Mouse (Mus musculus) stomach, embryonic 14.5 days (tissue): ENCODE measurements around the gene Ero1l. TPM values are rescaled to one million over a fixed set of nuclear protein-coding genes. Genes with fewer than 3 reads are reported as not detected.

Experiments
- ATAC-seq: fragments of 200-750 bp; cut with Nextera tagmentation; 2 replicates; pipeline ENCODE4 v1.8.0; 2017; ENCODE audit warnings: low read depth, moderate TSS enrichment; ENCODE audit not compliant: insufficient number of reproducible peaks, insufficient read depth, low FRiP score
- H3K27ac ChIP-seq: fragments of 300-500 bp; sonication (generic); 2 replicates; pipeline ENCODE4 v1.5.1; 2014; ENCODE audit warnings: mild to moderate bottlenecking, low read length, moderate library complexity, mixed read lengths
- H3K27me3 ChIP-seq: fragments of 300-500 bp; sonication (generic); 2 replicates; pipeline ENCODE4 v1.6.1; 2014; ENCODE audit warnings: low read length, control low read depth, mixed read lengths; ENCODE audit not compliant: control insufficient read depth, insufficient read depth
- H3K36me3 ChIP-seq: fragments of 300-500 bp; sonication (generic); 2 replicates; pipeline ENCODE4 v1.6.1; 2014; ENCODE audit warnings: mild to moderate bottlenecking, control low read depth, low read length, moderate library complexity, mixed read lengths; ENCODE audit not compliant: control insufficient read depth, insufficient read depth
- H3K4me1 ChIP-seq: fragments of 300-500 bp; sonication (generic); 2 replicates; pipeline ENCODE4 v1.6.1; 2014; ENCODE audit warnings: low read length, control low read depth, mixed read lengths; ENCODE audit not compliant: control insufficient read depth, insufficient read depth
- H3K4me2 ChIP-seq: fragments of 300-500 bp; sonication (generic); replicated peaks from 2 replicates; pipeline ENCODE4 v1.6.1; 2014; ENCODE audit warnings: low read depth, low read length, control low read depth
- H3K4me3 ChIP-seq: fragments of 300-500 bp; sonication (generic); 2 replicates; pipeline ENCODE4 v1.5.1; 2014; ENCODE audit warnings: low read depth, low read length, control low read depth
- H3K9ac ChIP-seq: fragments of 300-500 bp; sonication (generic); replicated peaks from 2 replicates; pipeline ENCODE4 v1.6.1; 2014; ENCODE audit warnings: low read depth, mild to moderate bottlenecking, control low read depth, low read length, moderate library complexity, mixed read lengths
- H3K9me3 ChIP-seq: fragments of 300-500 bp; sonication (generic); 2 replicates; pipeline ENCODE4 v1.6.1; 2016; ENCODE audit warnings: low read depth, low read length, control low read depth; ENCODE audit not compliant: control insufficient read depth
- WGBS: fragments of 180-500 bp; shearing (Covaris S2); extraction: QIAGEN DNeasy Blood & Tissue Kit; methylation state at CpG from one replicate; pipeline ENCODE4 v1.1.7; 2014; 5-methylcytosine and 5-hydroxymethylcytosine counted together
- polyA plus RNA-seq: library from polyadenylated mRNA; unstranded; fragments of >200 nt; fragmentation: Nextera tagmentation; extraction: Ambion mirVana; gene quantifications from 2 replicates; pipeline ENCODE4 v1.2.1, GENCODE M21; 2014

The Ero1l gene
- polyA plus RNA-seq, 1 experiment from 2014 or later, result 39.4 TPM

DNA sequence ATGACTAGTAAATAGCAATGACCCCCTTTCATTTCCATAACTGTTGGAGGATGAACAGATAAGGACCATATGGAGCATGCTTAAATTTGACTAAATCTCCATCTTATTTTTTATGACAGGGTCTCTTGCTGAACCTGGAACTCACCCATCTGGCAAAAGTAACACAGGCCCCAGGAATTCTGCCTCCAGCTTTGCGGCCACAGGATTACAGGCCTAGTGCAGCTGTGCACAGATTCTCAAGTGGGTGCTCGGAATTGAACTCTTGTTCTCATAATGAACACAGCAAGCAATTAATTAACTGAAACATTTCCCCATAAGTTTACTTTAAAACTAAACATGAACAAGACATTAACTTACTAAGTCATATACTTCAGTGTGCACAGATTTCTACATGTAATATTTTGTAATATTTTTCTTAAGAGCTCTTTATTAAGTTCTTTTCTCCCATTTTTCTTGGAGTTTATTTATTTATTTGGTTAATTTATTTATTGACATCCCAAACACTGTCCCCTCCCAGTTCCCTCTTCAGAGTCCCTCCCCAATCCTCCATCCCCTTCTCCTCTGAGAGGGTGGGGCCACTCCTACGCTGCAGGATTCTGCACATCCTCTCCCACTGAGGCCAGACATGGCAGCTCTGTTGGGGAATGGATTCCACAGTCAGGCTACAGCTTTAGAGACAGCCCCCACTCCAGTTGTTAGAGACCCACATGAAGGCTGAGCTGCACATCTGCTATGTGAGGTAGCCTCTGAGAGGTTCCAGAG is 54.6 kb downstream of the Ero1l start:
- 79% methylated on average over 3 of the region's 3 CpGs for WGBS

DNA sequence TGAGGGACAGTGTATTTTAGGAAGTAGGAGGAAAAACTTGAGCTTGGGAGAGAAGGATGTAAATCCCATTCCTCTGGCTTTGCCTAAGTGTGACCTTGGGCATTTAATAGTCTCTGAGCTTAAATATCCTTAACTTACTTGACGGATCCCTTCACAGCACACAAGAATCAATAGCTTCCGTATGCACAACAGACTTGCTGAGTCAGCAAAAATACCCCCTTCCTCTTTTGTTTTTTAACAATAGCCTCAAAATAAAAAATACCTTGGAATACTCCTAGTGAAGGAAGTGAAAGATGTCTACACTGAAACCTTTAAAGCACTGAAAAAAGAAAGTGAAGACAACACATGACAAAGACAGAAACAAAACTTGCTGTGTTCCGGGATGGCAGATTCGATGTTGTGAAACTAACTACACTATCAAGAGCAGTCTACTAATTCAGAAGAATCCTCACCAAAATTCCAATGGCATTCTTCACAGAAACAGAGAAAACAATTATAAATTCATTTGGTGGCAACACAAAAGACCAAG is 67.0 kb downstream of the Ero1l start:
- Histone ChIP-seq H3K9me3 (no peaks in the 10 kb centered on the region), H3K9ac (no peak overlapping the region), H3K27me3 (no peaks in the 10 kb centered on the region), H3K36me3 (no peaks in the 10 kb centered on the region), H3K4me2 (no peak overlapping the region), H3K27ac (no peak overlapping the region), H3K4me3 (no peak overlapping the region), H3K4me1 (no peaks in the 10 kb centered on the region)
- no peak for ATAC-seq
- WGBS, result 86% methylated on average over 4 of the region's 4 CpGs

More for the DNA sequence above, 54.6 kb downstream of the Ero1l start:
- Histone ChIP-seq H3K4me3 (no peak overlapping the region), H3K36me3 (no peaks in the 10 kb centered on the region), H3K4me1 (no peaks in the 10 kb centered on the region), H3K27me3 (no peaks in the 10 kb centered on the region), H3K4me2 (no peak overlapping the region), H3K9me3 (no peaks in the 10 kb centered on the region), H3K9ac (no peak overlapping the region), H3K27ac (no peak overlapping the region)
- ATAC-seq, result no peak

DNA sequence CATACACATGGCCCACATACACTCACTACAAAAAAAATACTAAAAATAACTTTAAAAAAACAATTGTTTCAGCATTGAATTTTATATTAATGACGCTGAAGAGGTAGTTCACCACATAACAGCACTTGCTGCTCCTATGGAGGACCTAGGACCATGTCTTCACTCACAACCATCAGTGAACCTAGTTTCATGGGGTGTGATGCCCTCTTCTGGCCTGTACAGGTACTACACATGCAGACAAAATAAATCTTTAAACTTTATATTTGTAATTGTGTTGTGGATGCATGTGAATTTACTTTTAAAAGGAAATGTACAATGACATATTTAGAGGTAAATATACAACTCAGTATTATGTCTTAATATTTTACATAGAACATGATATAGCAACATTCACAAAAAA is 77.0 kb downstream of the Ero1l start:
- Histone ChIP-seq H3K27ac (no peak overlapping the region), H3K9ac (no peak overlapping the region), H3K4me1 (no peaks in the 10 kb centered on the region), H3K9me3 (no peaks in the 10 kb centered on the region), H3K36me3 (no peaks in the 10 kb centered on the region), H3K4me2 (no peak overlapping the region), H3K27me3 (no peaks in the 10 kb centered on the region), H3K4me3 (no peak overlapping the region)
- no peak for ATAC-seq
- 38% methylated on average over 1 of the region's 1 CpGs for WGBS

DNA sequence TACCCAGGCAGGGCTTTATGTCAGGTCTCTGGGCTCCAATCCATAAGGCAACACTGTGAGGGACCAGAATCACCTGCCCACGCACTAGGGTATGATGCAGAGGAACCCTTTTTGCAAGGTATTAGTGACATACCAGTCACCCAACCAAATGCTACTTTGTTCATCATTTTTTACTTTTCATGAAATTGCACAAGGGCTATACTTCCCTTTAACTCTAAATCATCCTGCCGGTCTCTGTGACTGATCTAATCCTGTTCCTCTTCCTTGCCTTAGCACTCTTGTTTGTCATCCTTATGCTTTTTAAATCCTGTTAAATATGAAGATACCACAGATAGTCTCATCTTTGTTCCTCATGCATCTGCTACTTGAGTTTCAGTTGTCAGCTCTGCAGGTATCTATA is 79.5 kb downstream of the Ero1l start:
- no peaks in the 10 kb centered on the region for H3K9me3 ChIP-seq
- no peak overlapping the region for H3K4me2 ChIP-seq
- H3K4me1 ChIP-seq, result no peaks in the 10 kb centered on the region
- H3K27me3 ChIP-seq, result no peaks in the 10 kb centered on the region
- no peak overlapping the region for H3K9ac ChIP-seq
- no peaks in the 10 kb centered on the region for H3K36me3 ChIP-seq
- H3K4me3 ChIP-seq, result no peak overlapping the region
- WGBS, result 75% methylated on average over 2 of the region's 2 CpGs
- ATAC-seq, result no peak
- no peak overlapping the region for H3K27ac ChIP-seq

Other genes with a start within 250 kb of the Ero1l start
- 4.1 and 4.8 TPM in 2 replicates for gene Gpr137c, start 99.1 kb downstream of the Ero1l start, polyA plus RNA-seq
- gene Txndc16, start 98.4 kb downstream of the Ero1l start, polyA plus RNA-seq, result 15.3 and 17.5 TPM in 2 replicates
- 163 and 171 TPM in 2 replicates for gene Psmc6, start 11.0 kb upstream of the Ero1l start, polyA plus RNA-seq
- 75.3 and 86.5 TPM in 2 replicates for gene Styx, start 32.3 kb upstream of the Ero1l start, polyA plus RNA-seq
- 50.9 and 52.8 TPM in 2 replicates for gene Gnpnat1, start 86.1 kb upstream of the Ero1l start, polyA plus RNA-seq
- 223 and 245 TPM in 2 replicates for gene Fermt2, start 211.3 kb upstream of the Ero1l start, polyA plus RNA-seq